Mouse (Mus musculus) erythroblast, embryonic 14.5 days (primary cell): ENCODE measurements around the gene Hvcn1. TPM values are rescaled to one million over a fixed set of nuclear protein-coding genes. Genes with fewer than 3 reads are reported as not detected.

Experiments
- H3K27me3 ChIP-seq: 2 replicates; pipeline ENCODE4 v1.6.1; 2012; ENCODE audit warnings: inconsistent platforms; ENCODE audit not compliant: control insufficient read depth
- H3K36me3 ChIP-seq: 2 replicates; pipeline ENCODE4 v1.6.1; 2012; ENCODE audit warnings: mild to moderate bottlenecking, inconsistent platforms; ENCODE audit not compliant: control insufficient read depth
- H3K4me1 ChIP-seq: 2 replicates; pipeline ENCODE4 v1.6.1; 2012; ENCODE audit warnings: inconsistent platforms; ENCODE audit not compliant: control insufficient read depth
- H3K4me3 ChIP-seq: replicated peaks from 2 replicates; pipeline ENCODE3; 2012; ENCODE audit warnings: moderate library complexity, mild to moderate bottlenecking, inconsistent platforms
- H3K9me3 ChIP-seq: 2 replicates; pipeline ENCODE4 v1.6.1; 2012; ENCODE audit warnings: low read length, inconsistent platforms, mixed read lengths; ENCODE audit not compliant: control insufficient read depth
- GATA1 ChIP-seq: IDR thresholded peaks from 2 replicates; pipeline ENCODE4 v1.6.1; 2012; ENCODE audit warnings: low read length, inconsistent platforms, mixed read lengths
- TAL1 ChIP-seq: IDR thresholded peaks from 3 replicates; pipeline ENCODE4 v1.6.1; 2012; ENCODE audit warnings: low read length, inconsistent platforms, mixed read lengths
- polyA plus RNA-seq: library from polyadenylated mRNA; stranded (reverse); fragments of >175 nt; gene quantifications from 2 replicates; pipeline ENCODE4 v1.2.3, GENCODE M21; 2012

Hvcn1 gene
- polyA plus RNA-seq, 1 experiment: 0.06 TPM

DNA sequence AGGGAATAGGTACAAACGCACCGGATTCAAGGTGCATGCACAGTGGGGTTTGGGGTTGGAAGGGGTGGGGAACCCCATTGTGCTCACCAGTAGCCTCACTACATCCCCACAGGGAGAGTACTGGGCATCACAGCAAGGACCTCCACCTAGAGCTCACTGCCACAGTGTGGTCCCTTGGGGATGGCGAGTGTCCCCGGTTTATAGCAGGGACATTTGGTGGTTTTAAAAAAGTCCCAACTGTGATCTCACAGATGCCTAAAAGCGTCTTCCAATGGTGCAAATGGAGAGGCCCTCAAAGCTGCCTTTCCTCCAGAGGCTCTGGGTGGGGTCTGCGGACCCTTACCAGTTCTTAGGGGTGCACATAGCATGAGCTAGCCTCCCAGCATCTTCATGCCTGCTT lies 7.3 kb downstream of the Hvcn1 start:
- Histone ChIP-seq H3K27me3 (peaks cover 6% of the 10 kb centered on the region), H3K4me1 (no peaks in the 10 kb centered on the region; the same call in 1 of the 2 replicates), H3K4me3 (no peak overlapping the region), H3K9me3 (no peaks in the 10 kb centered on the region), H3K36me3 (no peaks in the 10 kb centered on the region)
- TF ChIP-seq TAL1: no peak
- TF ChIP-seq GATA1: no peak

DNA sequence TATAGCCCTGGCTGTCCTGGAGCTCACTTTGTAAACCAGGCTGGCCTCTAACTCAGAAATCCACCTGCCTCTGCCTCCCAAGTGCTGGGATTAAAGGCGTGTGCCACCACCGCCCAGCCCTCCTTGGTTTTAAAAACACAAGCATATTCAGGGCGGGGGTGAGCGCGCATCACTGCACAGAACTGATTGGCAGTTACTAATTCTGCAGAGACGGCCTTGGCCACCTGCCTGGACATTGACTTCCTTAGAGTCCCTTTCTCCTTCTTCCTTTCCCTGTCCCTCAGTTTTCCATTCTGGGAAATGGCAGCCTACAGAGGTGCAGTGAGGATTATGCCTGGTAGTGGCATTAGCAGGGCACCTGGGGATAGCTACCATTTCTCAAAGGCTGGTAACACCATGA lies 11.0 kb downstream of the Hvcn1 start:
- Histone ChIP-seq H3K4me1 (no peaks in the 10 kb centered on the region), H3K9me3 (no peaks in the 10 kb centered on the region), H3K27me3 (no peaks in the 10 kb centered on the region), H3K36me3 (no peaks in the 10 kb centered on the region), H3K4me3 (no peak overlapping the region)
- TF ChIP-seq TAL1 (no peak), GATA1 (no peak)

DNA sequence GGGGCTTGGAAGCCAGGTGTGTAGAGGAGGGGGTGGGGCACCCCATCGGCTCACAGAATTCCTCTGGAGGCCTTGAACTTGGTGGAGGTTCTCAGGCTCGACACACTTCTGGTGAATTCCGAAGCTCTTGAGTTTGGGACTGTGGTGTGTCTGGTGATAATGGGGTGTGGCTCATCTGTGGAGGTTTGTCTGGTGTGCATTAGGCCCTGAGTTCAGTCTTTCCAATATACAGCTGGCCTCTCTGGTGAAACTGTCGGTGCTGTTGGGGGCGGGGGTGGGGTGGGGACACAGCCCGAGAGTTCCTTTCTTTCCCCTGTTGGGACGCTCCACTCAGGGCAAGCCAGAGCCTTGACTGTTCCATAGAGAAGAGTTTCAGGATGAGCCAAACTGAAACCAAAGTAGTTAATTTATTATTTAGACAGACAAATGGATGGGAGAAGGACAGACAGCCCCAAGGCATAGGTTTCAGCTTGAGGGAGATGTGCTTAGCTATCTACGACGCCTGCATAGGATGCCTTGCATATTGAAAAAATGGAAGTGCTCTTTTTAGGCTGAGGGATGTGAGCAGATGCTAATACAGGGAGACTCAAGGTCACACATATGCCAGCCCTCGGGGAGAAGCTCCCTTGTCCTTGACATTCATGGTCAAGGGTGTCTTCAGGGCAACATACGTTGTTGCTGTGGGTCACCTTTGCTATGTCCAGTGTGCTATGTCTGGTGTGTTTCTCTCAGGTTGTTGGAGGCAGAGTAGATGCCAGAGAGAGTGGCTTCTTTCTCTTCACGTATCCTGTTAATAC lies 11.7 kb downstream of the Hvcn1 start:
- Histone ChIP-seq H3K4me1 (no peaks in the 10 kb centered on the region), H3K27me3 (no peaks in the 10 kb centered on the region), H3K4me3 (no peak overlapping the region), H3K36me3 (no peaks in the 10 kb centered on the region), H3K9me3 (no peaks in the 10 kb centered on the region)
- no peak for TF ChIP-seq TAL1

DNA sequence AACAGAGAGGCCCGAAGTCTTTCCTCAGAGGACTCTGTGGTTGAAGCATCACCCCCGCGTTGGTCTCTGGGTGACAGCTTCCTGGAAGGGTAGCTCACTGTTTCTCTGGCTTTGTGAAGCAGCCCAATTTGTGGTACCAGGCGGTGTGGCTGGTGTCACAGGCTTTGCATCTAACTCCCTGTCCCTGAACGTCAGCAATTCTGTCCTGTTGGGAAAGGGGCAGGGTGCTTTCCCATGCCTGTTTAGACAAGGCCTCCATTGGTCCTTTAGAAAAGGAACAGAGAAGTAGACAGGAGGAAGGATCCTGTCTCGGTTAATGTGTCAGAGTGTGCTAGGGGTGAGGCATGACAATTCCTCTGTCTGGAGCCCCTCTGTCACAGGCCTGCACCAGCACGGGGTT lies 12.3 kb downstream of the Hvcn1 start:
- no peak overlapping the region for H3K4me3 ChIP-seq
- no peaks in the 10 kb centered on the region for H3K4me1 ChIP-seq
- no peaks in the 10 kb centered on the region for H3K9me3 ChIP-seq
- no peaks in the 10 kb centered on the region for H3K27me3 ChIP-seq
- no peak for TF ChIP-seq TAL1
- no peak for TF ChIP-seq GATA1
- no peaks in the 10 kb centered on the region for H3K36me3 ChIP-seq

DNA sequence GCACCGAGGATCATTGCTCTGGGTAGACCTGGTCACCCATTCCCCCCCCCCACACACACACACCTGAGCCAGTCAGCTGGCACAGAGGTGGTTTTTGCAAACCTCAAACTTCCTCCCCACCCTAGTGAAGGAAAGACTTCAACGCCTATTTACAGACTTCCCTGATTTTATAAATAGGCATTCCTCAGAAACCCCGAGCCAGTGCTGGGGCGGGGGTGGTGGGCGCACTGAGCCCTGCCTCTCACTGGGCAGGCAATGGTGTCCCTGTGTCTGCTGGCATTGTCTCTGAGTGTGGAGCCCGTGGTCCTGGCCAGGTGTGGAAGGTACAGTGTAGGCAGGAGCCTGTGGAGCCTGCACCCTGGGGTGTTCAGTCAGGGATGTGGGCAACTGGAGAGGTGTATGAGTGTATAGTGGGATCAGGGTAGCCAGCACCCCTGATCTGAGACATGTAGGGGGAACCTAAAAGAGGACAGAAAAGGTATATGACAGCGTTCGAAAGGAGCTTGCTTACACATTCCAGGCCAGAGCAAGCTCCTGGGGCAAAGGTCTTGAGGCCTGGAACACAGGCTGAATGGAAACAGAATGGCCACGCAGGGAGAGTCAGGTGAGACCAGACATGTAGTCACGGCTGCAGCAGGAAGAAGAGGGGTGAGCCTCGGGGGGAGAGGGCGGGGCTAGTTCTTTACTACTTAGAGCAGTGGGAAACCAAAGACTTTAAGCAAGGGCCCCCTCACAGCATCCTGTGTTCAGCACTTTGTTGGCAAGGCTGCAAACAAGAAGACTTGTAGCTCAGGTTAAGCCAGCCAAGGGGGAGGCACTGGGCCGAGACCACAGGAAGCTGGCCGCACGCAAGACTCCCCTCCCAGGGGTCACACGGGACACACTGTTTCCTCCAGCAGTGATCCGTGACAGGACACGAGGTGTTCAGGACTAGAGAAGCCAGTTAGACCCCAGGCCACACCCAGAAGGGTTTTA lies 13.3 kb downstream of the Hvcn1 start:
- Histone ChIP-seq H3K4me3 (no peak overlapping the region), H3K4me1 (no peaks in the 10 kb centered on the region), H3K36me3 (no peaks in the 10 kb centered on the region), H3K9me3 (no peaks in the 10 kb centered on the region), H3K27me3 (no peaks in the 10 kb centered on the region)
- TF ChIP-seq GATA1: no peak
- no peak for TF ChIP-seq TAL1

DNA sequence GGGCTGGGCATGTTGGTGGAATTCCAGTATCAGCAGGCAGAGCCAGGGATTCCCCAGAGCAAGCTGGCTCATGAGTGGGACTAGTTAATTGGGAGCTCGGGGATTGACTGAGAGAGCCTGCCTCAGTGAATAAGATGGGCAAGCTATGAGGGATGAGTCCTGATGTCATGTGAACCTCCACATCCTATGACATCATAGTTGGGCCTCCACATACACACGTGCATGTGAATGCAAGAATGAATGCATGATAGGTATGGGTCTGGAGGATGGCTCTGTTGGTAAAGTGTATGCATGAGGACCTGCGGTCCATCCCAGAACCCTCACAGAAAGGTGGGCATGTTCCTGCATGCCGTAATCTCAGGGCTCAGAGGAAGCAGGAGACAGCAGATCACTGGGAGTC lies 14.5 kb downstream of the Hvcn1 start:
- Histone ChIP-seq H3K4me3 (no peak overlapping the region), H3K36me3 (no peaks in the 10 kb centered on the region), H3K9me3 (no peaks in the 10 kb centered on the region), H3K4me1 (no peaks in the 10 kb centered on the region), H3K27me3 (no peaks in the 10 kb centered on the region)
- TF ChIP-seq GATA1 (no peak), TAL1 (no peak)

DNA sequence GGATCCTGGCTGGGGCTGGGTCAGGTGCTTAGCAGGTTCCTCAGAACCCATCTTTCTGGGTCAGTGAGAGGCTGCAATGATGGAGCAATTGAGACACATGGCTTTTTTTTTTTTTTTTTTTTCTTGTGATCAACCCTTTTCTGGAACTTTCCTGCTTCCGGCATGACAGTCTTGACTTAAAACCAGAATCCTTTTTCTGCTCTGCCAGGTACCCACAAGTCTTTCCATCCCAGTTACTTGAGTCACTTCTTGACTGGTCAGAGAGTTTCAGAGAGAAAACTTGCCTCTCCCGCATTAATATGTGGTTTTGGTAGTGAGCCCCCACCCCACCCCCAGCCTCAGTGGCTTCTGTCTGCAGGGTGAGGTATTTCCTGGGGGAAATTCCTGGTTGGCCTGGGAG lies 17.7 kb downstream of the Hvcn1 start:
- TF ChIP-seq GATA1: no peak
- no peak for TF ChIP-seq TAL1
- Histone ChIP-seq H3K4me3 (no peak overlapping the region), H3K4me1 (no peaks in the 10 kb centered on the region), H3K27me3 (no peaks in the 10 kb centered on the region), H3K36me3 (no peaks in the 10 kb centered on the region), H3K9me3 (no peaks in the 10 kb centered on the region)

DNA sequence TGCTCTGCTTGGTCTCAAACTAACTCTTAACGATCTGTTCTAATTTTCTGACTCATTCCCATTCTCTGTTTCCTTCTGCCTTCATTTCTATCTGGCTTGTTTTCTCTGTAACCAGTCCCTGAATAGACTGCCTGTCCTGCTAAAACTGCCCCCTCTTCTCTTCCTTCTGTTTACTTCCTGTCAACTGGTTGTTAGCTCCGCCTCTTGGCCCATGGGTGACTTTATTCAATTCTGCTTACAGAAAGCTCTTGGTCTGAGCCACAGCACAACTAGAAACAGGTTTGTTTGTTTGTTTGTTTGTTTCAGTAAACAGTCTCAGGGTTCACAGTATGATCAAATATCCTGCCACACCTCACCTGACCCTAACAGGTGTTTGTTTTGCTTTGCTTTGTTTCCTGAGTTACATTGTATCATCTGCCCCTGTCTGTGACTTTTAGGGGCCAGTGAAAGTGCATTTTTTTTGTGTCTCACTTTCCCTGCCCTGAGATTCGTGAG lies 21.7 kb downstream of the Hvcn1 start:
- H3K9me3 ChIP-seq: no peaks in the 10 kb centered on the region
- no peak overlapping the region for H3K4me3 ChIP-seq
- H3K4me1 ChIP-seq: no peaks in the 10 kb centered on the region
- no peaks in the 10 kb centered on the region for H3K36me3 ChIP-seq
- H3K27me3 ChIP-seq: no peaks in the 10 kb centered on the region
- no peak for TF ChIP-seq GATA1
- no peak for TF ChIP-seq TAL1

DNA sequence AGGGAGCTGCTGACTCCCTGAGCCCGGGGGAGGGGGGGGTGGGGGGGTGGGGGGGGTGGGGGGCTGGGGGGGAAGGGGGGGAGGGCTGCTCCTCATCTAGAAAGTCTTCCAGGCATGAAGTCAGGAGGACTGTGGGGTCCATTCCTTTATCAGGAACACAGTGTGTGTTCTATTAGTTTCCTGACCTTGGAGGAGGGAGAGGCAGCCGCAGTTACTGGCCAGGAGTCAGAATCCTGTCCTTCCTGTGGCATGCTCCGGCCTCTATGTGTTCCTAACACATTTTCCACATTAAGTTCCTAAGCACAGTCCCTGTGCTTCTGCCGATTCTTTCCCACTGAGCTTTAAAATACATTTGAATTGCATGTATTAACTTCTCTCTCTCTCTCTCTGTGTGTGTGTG lies 22.2 kb downstream of the Hvcn1 start:
- Histone ChIP-seq H3K9me3 (no peaks in the 10 kb centered on the region), H3K36me3 (no peaks in the 10 kb centered on the region), H3K4me3 (no peak overlapping the region), H3K27me3 (peaks cover 3% of the 10 kb centered on the region; the same call in 1 of the 2 replicates), H3K4me1 (no peaks in the 10 kb centered on the region)
- TF ChIP-seq TAL1 (no peak), GATA1 (no peak)
